Mouse (Mus musculus): ENCODE data around the gene Olfr1065.
"Not testable (repeated sequence)": the region's sequence is repeated elsewhere in the genome, so short reads cannot be mapped to it uniquely, and the experiment has no call there.

The Olfr1065 gene

DNA sequence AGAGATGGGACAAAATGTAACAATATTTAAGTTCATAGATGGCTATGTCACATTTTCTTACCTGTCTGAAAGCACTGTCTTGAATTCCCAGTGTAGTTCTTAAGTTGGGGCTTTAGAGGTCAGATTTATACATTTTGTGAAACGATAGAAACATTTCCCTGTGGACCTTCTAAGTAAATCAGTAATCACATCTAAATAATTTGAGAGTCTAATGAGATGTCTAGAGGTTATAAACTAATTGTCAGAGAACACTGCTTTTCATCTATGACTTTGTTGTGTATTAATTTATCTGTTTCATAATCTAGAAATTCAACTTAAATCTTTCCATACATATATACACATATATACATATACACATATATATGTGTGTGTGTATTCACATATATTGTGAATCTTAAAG is at the start of gene Olfr1065:
Gene Olfr1065, minus strand, starts transcription at position 101 of the 400 bp plus-strand sequence.
- in situ Hi-C loops (cut with MboI; ENCODE audit: low pct_unique_long_range_greater_than_20kb in 1 of 2, low sequenced_read_pairs in 2 of 2, unreplicated experiment in 1 of 2): loop anchor here in 1 of 2 experiments (25.0 kb wide), 1 partner anchor 738 kb away; the partner anchor contains the start of gene Olfr1009

DNA sequence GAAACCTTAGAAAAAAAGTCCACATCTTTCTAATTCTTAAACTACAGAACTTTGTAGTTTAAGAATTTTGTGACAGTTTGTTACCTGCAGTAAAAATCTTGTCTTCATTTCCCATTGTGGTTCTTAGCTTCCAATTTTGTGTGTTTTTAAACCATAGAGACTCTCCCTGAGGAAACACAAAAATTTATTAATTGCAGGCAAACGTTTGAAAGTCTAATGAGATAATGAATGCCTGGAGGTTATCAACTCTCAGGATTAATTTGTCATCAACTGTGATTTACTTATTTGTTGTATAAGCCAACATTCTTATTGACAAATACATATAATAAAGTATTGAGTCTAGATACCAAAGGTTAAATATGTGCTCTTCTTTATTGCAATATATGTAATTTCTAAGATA is 36.9 kb upstream of the Olfr1065 start, which contains the start of gene Olfr228:
Gene Olfr228, minus strand, starts transcription at position 101 of the 400 bp plus-strand sequence.
- in situ Hi-C loops (cut with MboI; ENCODE audit: low pct_unique_long_range_greater_than_20kb in 1 of 2, low sequenced_read_pairs in 2 of 2, unreplicated experiment in 1 of 2): loop anchor here in 1 of 2 experiments (25.0 kb wide), 1 partner anchor 725 kb away; the partner anchor contains the start of genes Olfr1012, Olfr1013 and Olfr1014

DNA sequence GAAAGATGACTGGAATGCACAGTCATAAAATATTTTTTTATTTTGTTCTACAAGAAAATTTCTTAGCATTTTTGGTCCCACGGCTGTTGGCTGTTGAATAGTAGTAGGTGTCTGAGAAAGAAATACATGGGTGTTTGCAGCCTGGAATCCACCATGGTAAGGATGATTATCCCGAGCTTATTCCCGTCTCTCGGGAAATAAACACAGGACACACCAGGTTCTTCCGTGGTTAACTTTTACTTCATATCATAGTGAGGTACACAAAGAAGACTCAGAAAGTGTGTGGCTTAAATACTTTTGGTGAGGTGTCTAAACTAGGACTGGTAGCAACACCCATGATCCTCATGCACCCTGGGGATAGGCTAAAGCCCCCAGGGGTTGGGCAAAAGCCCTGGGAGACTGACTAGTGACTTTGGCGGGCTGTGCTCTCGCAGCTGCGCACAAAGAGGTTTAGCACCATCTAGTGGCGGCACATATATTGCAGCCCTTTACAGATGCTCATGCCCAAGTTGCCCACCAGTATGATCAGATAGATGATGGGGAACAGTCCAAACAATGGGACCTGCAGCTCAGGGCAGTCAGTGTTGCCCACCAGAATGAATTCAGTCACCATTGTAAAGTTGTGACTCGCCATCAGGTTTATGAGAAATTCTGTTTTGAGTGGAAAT is 14.2 kb upstream of the Olfr1065 start:
- in situ Hi-C loops (cut with MboI; ENCODE audit: low pct_unique_long_range_greater_than_20kb in 1 of 2, low sequenced_read_pairs in 2 of 2, unreplicated experiment in 1 of 2): loop anchor here in 1 of 2 experiments (25.0 kb wide), 1 partner anchor 752 kb away; the partner anchor contains the start of gene Olfr1009

DNA sequence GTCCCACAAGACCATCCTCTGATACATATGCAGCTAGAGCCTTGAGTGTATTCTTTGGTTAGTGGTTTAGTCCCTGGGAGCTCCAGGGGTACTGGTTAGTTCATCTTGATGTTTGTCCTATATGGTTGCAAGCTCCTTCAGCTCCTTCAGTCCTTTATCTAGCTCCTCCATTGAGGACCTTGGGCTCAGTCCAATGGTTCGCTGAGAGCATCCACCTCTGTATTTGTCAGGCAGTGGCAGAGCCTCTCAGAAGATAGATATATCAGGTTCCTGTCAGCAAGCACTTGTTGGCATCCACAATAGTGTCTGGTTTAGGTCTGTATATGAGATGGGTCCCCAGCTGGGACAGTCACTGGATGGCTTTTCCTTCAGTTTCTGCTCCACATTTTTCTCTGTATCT is 10.0 kb upstream of the Olfr1065 start:
- in situ Hi-C loops (cut with MboI; ENCODE audit: low pct_unique_long_range_greater_than_20kb in 1 of 2, low sequenced_read_pairs in 2 of 2, unreplicated experiment in 1 of 2): loop anchor here in 1 of 2 experiments (25.0 kb wide), 1 partner anchor 748 kb away; the partner anchor contains the start of gene Olfr1009

DNA sequence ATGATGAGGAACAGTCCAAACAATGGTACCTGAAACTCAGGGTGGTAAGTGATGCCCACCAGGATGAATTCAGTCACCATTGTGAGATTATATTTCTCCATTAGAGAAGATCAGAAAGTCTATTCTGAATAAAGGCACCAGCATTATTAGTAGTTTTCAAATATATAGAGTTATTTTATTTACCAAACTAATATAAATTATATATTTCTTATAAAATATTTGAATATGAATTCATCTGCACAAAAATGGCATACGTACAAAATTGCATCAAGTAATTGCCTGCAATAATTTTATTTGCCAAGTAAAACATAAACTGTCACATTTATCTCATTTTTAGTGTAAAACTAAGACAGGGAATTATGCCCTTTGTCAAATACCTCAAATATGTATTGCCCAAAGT is 5.8 kb upstream of the Olfr1065 start, which contains the start of gene Olfr1066:
Gene Olfr1066, minus strand, starts transcription at position 101 of the 400 bp plus-strand sequence.
- in situ Hi-C loops (cut with MboI; ENCODE audit: low pct_unique_long_range_greater_than_20kb in 1 of 2, low sequenced_read_pairs in 2 of 2, unreplicated experiment in 1 of 2): loop anchor here in 1 of 2 experiments (25.0 kb wide), 1 partner anchor 744 kb away; the partner anchor contains the start of gene Olfr1009

DNA sequence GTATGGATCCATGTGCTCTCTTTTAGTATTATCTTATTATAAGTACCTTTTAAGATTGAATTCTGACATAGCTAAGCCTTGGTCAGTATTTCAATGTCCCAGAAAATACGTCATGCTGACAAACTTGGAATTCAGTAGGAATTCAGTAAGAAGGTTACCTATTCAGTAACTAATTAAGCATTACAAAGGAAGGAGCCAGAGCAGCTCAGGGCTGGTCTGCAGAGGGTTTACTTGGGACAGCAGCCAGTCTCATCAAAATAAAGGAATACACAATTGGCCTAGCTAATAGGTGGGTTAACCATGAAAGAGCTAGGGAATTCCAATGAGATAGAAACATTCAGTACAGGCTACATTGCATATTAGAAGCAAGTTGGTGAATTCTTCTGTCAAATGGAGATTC is 8.3 kb downstream of the Olfr1065 start:
- in situ Hi-C loops (cut with MboI; ENCODE audit: low pct_unique_long_range_greater_than_20kb in 1 of 2, low sequenced_read_pairs in 2 of 2, unreplicated experiment in 1 of 2): not testable (repeated sequence)

DNA sequence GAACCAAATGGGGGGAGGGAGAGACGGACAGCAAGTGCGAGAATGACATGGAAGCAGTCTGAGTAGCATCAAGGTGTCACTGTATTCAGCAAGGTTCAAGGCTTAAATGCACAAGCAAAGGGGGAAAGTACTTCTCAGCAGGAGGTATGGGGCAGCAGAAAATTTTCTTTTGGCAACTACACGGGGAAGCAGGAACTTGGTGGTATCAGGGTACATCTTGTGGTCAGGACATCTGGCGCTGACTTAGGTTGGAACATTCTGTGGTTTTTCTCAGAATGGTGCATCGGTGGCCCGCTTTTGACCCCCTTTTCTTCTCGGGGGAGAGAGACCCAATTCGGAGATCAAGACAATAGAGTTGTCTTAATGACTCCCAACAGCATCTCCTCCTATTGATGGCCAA is 21.9 kb downstream of the Olfr1065 start:
- in situ Hi-C loops (cut with MboI; ENCODE audit: low pct_unique_long_range_greater_than_20kb in 1 of 2, low sequenced_read_pairs in 2 of 2, unreplicated experiment in 1 of 2): not testable (repeated sequence)

DNA sequence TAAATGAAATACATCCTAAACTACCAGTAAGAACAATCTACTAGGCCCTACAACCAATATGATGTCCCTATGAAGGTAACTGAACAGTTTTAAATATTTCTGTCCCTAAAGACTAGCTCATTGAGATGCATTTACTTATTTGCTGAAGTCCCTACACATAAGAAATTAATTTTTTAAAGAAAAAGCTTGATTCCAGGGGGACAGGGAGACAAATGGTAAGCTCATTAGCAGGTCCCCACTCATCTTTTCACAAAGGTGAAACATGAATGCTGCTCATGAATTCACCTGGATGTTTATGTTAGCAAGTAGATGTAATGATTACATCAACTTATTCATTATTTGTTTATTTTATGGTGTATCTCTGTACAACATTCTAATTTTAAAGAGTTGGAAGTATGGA is 23.7 kb downstream of the Olfr1065 start, which contains the start of gene Olfr1062:
Gene Olfr1062, minus strand, starts transcription at position 101 of the 400 bp plus-strand sequence.
- in situ Hi-C loops (cut with MboI; ENCODE audit: low pct_unique_long_range_greater_than_20kb in 1 of 2, low sequenced_read_pairs in 2 of 2, unreplicated experiment in 1 of 2): not testable (repeated sequence)

DNA sequence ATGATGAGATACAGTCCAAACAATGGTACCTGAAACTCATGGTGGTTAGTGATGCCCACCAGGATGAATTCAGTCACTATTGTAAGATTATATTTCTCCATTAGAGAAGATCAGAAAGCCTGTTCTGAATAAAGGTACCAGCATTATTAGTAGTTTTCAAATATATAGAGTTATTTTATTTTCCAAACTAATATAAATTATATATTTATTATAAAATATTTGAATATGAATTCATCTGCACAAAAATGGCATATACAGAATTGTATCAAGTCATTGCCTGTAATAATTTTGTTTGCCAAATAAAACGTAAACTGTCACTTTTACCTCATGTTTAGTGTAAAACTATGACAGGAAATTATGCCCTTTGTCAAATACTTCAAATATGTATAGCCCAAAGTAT is 36.4 kb downstream of the Olfr1065 start, which contains the start of gene Olfr1061:
Gene Olfr1061, minus strand, starts transcription at position 101 of the 400 bp plus-strand sequence.
- in situ Hi-C loops (cut with MboI; ENCODE audit: low pct_unique_long_range_greater_than_20kb in 1 of 2, low sequenced_read_pairs in 2 of 2, unreplicated experiment in 1 of 2): no loop called here

DNA sequence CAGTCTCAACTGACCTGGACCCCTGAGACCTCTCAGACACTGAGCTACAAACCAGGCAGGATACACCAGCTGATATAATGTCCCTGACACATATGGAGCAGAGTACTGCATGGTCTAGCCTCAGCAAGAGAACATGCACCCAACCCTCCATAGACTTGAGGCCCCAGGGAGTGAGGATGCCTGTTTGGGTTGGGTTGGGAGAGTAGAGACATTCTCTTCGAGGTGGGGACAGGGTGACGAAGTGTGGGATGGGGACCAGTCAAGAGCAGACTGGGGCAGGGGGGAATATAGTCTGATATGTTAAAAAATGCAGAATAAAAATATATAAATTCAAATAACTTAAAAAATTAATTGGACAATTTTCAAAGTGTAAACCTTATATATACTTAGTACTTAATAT is 55.3 kb downstream of the Olfr1065 start:
- in situ Hi-C loops (cut with MboI; ENCODE audit: low pct_unique_long_range_greater_than_20kb in 1 of 2, low sequenced_read_pairs in 2 of 2, unreplicated experiment in 1 of 2): no loop called here

All from mouse embryonic stem cell (cell line).